ENCODE assay signal across 12 mouse cellular contexts in genomic region chr3:34006824-34007223, GRCm38 (mm10).
"Had no signal": no experiment of that assay in that cellular context is flagged by ENCODE, and none has a peak within 500 bp of the region (broad histone marks: within the 10 kb centered on the region; RNA-seq: fewer than 3 reads in every experiment).

No protein-coding gene starts in this region.

- H3K9ac ChIP-seq: liver, embryonic 13.5 days had no signal

- H3K4me3 ChIP-seq: layer of hippocampus, adult 2 months; left cerebral cortex, adult 2 months; liver, embryonic 13.5 days had no signal

- H3K9me3 ChIP-seq: liver, embryonic 13.5 days had no signal

- H3K36me3 ChIP-seq: liver, embryonic 13.5 days had no signal

- DNase-seq: kidney, postnatal 25 days; layer of hippocampus, postnatal 36 days; liver, embryonic 13.5 days; lung, adult 2 months; lung, postnatal 14 days; lung, postnatal 4 days; midbrain, embryonic 14.5 days; thymus, postnatal 25 days had no signal

- H3K4me2 ChIP-seq: liver, embryonic 13.5 days; midbrain, embryonic 11.5 days had no signal

- H3K27ac ChIP-seq: kidney, postnatal 0 days; layer of hippocampus, adult 2 months; left cerebral cortex, adult 2 months; liver, embryonic 13.5 days had no signal

- H3K27me3 ChIP-seq: liver, embryonic 13.5 days had no signal
